Mouse (Mus musculus): ENCODE data around the gene Irx6.

- TF ChIP-seq POLR2A (IDR thresholded peaks at IDR 0.05; ENCODE audit: borderline replicate concordance, extremely low read depth, insufficient read depth, insufficient read length, poor library complexity, severe bottlenecking) (no peak), CTCF (IDR thresholded peaks at IDR 0.05; ENCODE audit: borderline replicate concordance, extremely low read depth, insufficient read depth, insufficient read length) (no peak)
These were observed 25.9 kb downstream of the Irx6 start for GRCm38 (mm10) chr8:92699922-92700540.

Data from brain, embryonic 14.5 days (tissue).